Mouse (Mus musculus) G1E (cell line): Measurements from ENCODE around the gene Golga5. TPM values are rescaled to one million over a fixed set of nuclear protein-coding genes. Genes with fewer than 3 reads are reported as not detected.

Experiments
- ATAC-seq: 2 replicates; pipeline ENCODE4 v1.8.0; 2016; ENCODE audit warnings: mild to moderate bottlenecking; ENCODE audit not compliant: insufficient number of reproducible peaks, poor library complexity, low FRiP score, severe bottlenecking; ENCODE audit errors: extremely low read depth
- DNase-seq: peaks from one replicate; pipeline ENCODE4 v3.0.0; 2012; ENCODE audit warnings: low spot score
- H3K27me3 ChIP-seq: 2 replicates; pipeline ENCODE4 v1.6.1; 2012; ENCODE audit warnings: mild to moderate bottlenecking, low read length, inconsistent platforms; ENCODE audit not compliant: insufficient read depth
- H3K36me3 ChIP-seq: replicated peaks from 2 replicates; pipeline ENCODE3; 2012; ENCODE audit warnings: mild to moderate bottlenecking, inconsistent platforms
- H3K4me1 ChIP-seq: 2 replicates; pipeline ENCODE4 v1.6.1; 2012; ENCODE audit warnings: low read depth, low read length, inconsistent platforms, mixed read lengths; ENCODE audit not compliant: insufficient read depth
- H3K4me3 ChIP-seq: 2 replicates; pipeline ENCODE4 v1.5.1; 2012; ENCODE audit warnings: low read depth, mild to moderate bottlenecking, inconsistent platforms, low read length, moderate library complexity, mixed read lengths
- H3K9me3 ChIP-seq: replicated peaks from 2 replicates; pipeline ENCODE4 v1.6.1; 2012; ENCODE audit warnings: inconsistent platforms
- CTCF ChIP-seq: IDR thresholded peaks from 2 replicates; pipeline ENCODE4 v1.5.1; 2012; ENCODE audit warnings: low read depth, low read length, inconsistent platforms, mixed read lengths
- GATA1 ChIP-seq: IDR thresholded peaks from 2 replicates; pipeline ENCODE4 v1.6.1; 2012; ENCODE audit warnings: borderline replicate concordance, low read length, inconsistent platforms, mixed read lengths
- GATA2 ChIP-seq: IDR thresholded peaks from 2 replicates; pipeline ENCODE4 v1.6.1; 2012; ENCODE audit warnings: low read depth, low read length, inconsistent platforms, borderline replicate concordance
- POLR2AphosphoS5 ChIP-seq: IDR thresholded peaks from 2 replicates; pipeline ENCODE4 v1.6.1; 2012; ENCODE audit warnings: low read depth, low read length, inconsistent platforms; ENCODE audit not compliant: insufficient replicate concordance
- TAL1 ChIP-seq: conservative IDR thresholded peaks from 2 replicates; pipeline ENCODE4 v1.6.1; 2012; ENCODE audit warnings: low read depth, low read length, inconsistent platforms, mixed read lengths
- polyA plus RNA-seq: library from polyadenylated mRNA; stranded (reverse); fragments of >175 nt; gene quantifications from 2 replicates; pipeline ENCODE4 v1.2.3, GENCODE M21; 2012
- total RNA-seq, 2 experiments: library from RNA; stranded (forward) in 1 of 2; stranded (reverse) in 1 of 2; fragments of 200-1000 nt in 1 of 2; fragments of >200 nt in 1 of 2; fragmentation: Nextera tagmentation in 1 of 2; gene quantifications; 2 replicates each; pipeline ENCODE4 v1.2.3; 2014 to 2017

Golga5 gene
- total and polyA plus RNA-seq, 3 experiments = 10.1 to 86.3 (median 63.6) TPM

- peaks cover 51% of the 10 kb centered on the region for H3K4me1 ChIP-seq
- DNase-seq = no peak
Measured at GRCm38 (mm10) chr12:102442639-102443038, 26.3 kb upstream of the Golga5 start.

DNA sequence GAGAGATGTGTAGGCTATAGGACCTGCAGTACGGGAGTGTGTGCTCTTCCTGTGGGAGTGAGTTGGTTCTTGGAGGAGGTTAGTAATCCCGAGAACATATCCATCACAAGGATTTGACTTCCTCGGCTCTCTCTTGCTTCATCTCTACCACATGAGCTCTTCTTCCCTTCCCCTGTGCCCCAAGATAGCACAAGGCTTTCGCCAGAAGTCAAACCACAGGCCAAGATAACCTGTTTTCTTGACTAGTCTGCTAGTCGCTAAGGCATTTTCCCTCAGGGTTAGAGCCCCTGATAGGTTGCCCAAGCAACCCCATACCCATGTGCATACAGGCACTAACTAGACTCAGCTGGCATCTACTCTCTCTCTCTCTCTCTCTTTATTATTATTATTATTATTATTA lies 25.3 kb upstream of the Golga5 start:
- TF ChIP-seq CTCF = no peak
- no peak for TF ChIP-seq POLR2AphosphoS5
- TF ChIP-seq TAL1 = no peak
- no peak for TF ChIP-seq GATA2
- TF ChIP-seq GATA1 = no peak
- no peaks in the 10 kb centered on the region for H3K36me3 ChIP-seq
- ATAC-seq (no peak), DNase-seq (no peak)
- H3K4me3 ChIP-seq = no peak overlapping the region
- peaks cover 11% of the 10 kb centered on the region for H3K27me3 ChIP-seq
- H3K4me1 ChIP-seq = peaks cover 41% of the 10 kb centered on the region
- no peaks in the 10 kb centered on the region for H3K9me3 ChIP-seq

More at GRCm38 (mm10) chr12:102442639-102443038, 26.3 kb upstream of the Golga5 start:
- no peak for ATAC-seq
- H3K36me3 ChIP-seq = no peaks in the 10 kb centered on the region
- no peaks in the 10 kb centered on the region for H3K9me3 ChIP-seq
- H3K4me3 ChIP-seq = no peak overlapping the region
- TF ChIP-seq CTCF = no peak
- TF ChIP-seq GATA1 = no peak
- TF ChIP-seq GATA2 = no peak
- TF ChIP-seq POLR2AphosphoS5 = no peak
- TF ChIP-seq TAL1 = no peak
- peaks cover 11% of the 10 kb centered on the region for H3K27me3 ChIP-seq

GRCm38 (mm10) chr12:102445436-102445835 lies 23.5 kb upstream of the Golga5 start:
- H3K36me3 ChIP-seq = no peaks in the 10 kb centered on the region
- H3K27me3 ChIP-seq = peaks cover 19% of the 10 kb centered on the region
- no peak for ATAC-seq
- no peaks in the 10 kb centered on the region for H3K9me3 ChIP-seq
- TF ChIP-seq TAL1 = no peak
- TF ChIP-seq GATA2 = no peak
- no peak for TF ChIP-seq POLR2AphosphoS5
- TF ChIP-seq CTCF = no peak
- no peak for TF ChIP-seq GATA1
- DNase-seq = no peak
- H3K4me3 ChIP-seq = no peak overlapping the region
- peaks cover 32% of the 10 kb centered on the region for H3K4me1 ChIP-seq

GRCm38 (mm10) chr12:102450437-102450836 lies 18.5 kb upstream of the Golga5 start:
- TF ChIP-seq POLR2AphosphoS5 (no peak), GATA2 (no peak), CTCF (no peak), GATA1 (no peak), TAL1 (no peak)
- H3K4me3 ChIP-seq = no peak overlapping the region
- peaks cover 29% of the 10 kb centered on the region for H3K4me1 ChIP-seq
- peaks cover 24% of the 10 kb centered on the region for H3K27me3 ChIP-seq
- H3K36me3 ChIP-seq = no peaks in the 10 kb centered on the region
- no peaks in the 10 kb centered on the region for H3K9me3 ChIP-seq
- DNase-seq (no peak), ATAC-seq (no peak)

DNA sequence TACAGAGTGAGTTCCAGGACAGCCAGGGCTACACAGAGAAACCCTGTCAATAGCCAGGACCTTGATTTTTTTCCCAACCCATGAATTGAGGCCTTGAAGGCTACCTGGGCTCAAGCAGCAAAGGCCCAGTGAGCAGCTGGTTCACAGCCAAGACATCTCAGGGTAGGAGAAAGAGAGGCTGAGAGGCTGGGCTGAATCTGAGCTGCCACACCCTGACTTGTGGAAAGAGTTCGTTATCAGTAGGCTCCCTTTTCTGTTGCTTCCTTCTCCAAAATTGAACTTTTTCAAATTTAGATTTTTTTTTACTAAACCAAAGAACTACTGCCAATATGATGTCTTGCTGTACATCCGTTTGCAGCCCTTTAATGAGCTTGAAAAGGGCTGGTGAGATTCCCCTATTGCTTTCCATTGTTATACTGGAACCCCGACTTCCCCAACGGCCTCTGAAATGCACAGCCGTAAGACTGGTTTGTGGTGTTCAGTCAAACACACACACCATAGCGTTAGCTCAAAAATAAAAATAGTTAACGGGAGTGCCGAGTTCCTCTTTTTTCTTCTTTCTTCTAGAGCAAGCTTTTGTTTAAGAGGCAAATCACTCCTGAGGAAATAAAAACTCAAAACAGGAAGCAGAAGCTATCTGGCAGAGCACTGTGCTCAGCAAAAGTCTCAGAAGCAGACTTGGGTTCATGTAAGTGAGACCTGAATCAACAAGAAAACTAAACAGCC lies 17.6 kb upstream of the Golga5 start:
- peaks cover 37% of the 10 kb centered on the region for H3K4me1 ChIP-seq
- no peak overlapping the region; the same call in 1 of the 2 replicates for H3K4me3 ChIP-seq
- peaks cover 22% of the 10 kb centered on the region for H3K27me3 ChIP-seq
- no peaks in the 10 kb centered on the region for H3K9me3 ChIP-seq
- H3K36me3 ChIP-seq = no peaks in the 10 kb centered on the region
- no peak for TF ChIP-seq POLR2AphosphoS5
- TF ChIP-seq GATA2 = no peak
- no peak for TF ChIP-seq GATA1
- TF ChIP-seq TAL1 = no peak
- no peak for TF ChIP-seq CTCF
- ATAC-seq (peak; percentile 67), DNase-seq (no peak)

DNA sequence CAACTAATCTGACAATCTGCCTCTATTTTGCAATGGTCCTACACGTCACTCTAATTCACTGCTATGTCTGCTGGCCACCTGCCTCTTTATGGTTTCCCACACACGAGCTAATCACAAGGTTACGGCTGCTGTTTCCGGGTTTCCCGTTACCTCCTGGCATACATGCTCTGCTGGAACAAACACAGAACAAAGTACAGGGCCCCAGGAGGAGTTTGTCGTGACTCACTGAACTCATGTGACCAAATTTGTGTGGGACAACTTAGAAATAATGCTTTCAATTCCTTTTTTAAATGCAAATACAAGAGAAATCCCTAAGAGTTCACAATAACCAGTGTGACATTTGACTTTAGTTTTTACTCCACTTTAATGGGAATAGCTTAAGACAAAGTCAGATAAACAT lies 15.4 kb upstream of the Golga5 start:
- DNase-seq = no peak
- no peak for ATAC-seq
- peaks cover 22% of the 10 kb centered on the region for H3K27me3 ChIP-seq
- TF ChIP-seq POLR2AphosphoS5 (no peak), GATA1 (no peak), GATA2 (no peak), TAL1 (no peak), CTCF (no peak)
- H3K4me3 ChIP-seq = no peak overlapping the region
- peaks cover 43% of the 10 kb centered on the region for H3K4me1 ChIP-seq
- H3K9me3 ChIP-seq = no peaks in the 10 kb centered on the region
- no peaks in the 10 kb centered on the region for H3K36me3 ChIP-seq
